In the genomic region with DNA sequence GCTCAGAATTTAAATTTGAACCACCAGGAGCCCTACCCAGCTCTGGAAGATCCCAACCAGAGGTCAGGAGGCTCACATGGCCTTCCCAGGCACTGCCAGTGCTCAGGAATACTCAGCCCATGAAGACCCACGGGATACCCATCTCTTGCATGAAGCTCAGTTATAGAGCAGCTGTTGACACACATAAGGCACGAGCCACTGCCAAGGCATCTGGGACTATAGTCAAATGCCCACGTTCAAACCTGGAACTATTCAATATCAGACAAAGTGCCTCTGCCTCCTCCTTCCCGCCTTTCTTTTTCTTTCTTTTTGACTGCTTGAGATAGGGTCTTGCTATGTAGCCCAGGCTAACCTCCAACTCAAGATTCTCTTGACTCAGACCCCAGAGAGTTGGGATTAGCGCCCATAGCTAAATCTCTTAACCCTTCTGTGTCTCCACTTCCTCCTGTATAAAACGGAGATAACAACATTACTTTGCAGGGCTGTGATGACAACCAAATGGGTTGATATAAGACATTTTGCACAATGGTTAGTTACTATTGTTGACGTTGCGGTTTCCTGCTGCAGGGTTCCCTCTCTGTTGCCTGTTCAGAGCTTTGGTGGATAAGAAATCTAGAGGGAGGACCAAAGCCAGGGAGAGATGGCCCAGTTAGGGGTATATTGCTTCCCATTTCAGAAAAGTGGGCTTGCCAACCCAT, we compare ENCODE assay signal across 26 mouse cellular contexts. TPM values are rescaled to one million over a fixed set of nuclear protein-coding genes. Genes with fewer than 3 reads are reported as not detected.
DNase-seq lines count a peak whose midpoint lies in the region; ATAC-seq and TF ChIP-seq lines count a peak whose summit lies in the region.
"Had no signal": no experiment of that assay in that cellular context is flagged by ENCODE, and none has a peak within 500 bp of the region (broad histone marks: within the 10 kb centered on the region; RNA-seq: fewer than 3 reads in every experiment).

No protein-coding gene starts in this region.

- DNase-seq in layer of hippocampus, adult 2 months (ENCODE audit: low spot score in 2 of 2), result peak in 1 of 2 experiments; percentile 45
- DNase-seq in layer of hippocampus, adult 9-10 months (ENCODE audit: low spot score), result no peak
- peak; percentile 47 to 68 for DNase-seq in right cerebral cortex, postnatal 10 days (ENCODE audit: low spot score in 2 of 2)
- no peak for DNase-seq in right cerebral cortex, postnatal 4 days
- no peak for DNase-seq in heart, embryonic 10.5 days (ENCODE audit: low spot score)
- no peak for DNase-seq in frontal cortex, postnatal 10 days (ENCODE audit: low spot score in 2 of 2)
- DNase-seq: adrenal gland, postnatal 25 days; cerebellum, adult 11 months; cerebellum, postnatal 10 days; embryo, embryonic 11 days; gastrocnemius, postnatal 25 days; heart, adult 18-20 months; heart, postnatal 14 days; kidney, postnatal 36 days; lung, postnatal 4 days; thymus, postnatal 14 days had no signal

- no peaks in the 10 kb centered on the region for H3K9me3 ChIP-seq in heart, embryonic 10.5 days
- H3K9me3 ChIP-seq: embryonic facial prominence, embryonic 13.5 days; forebrain, embryonic 12.5 days; heart, embryonic 13.5 days; midbrain, embryonic 15.5 days; neural tube, embryonic 13.5 days had no signal

- 67% methylated on average over 8 of the region's 8 CpGs for WGBS in heart, embryonic 10.5 days

- H3K27ac ChIP-seq in layer of hippocampus, adult 2 months, result peak overlapping the region; percentile 88; the same call in 1 of the 2 replicates
- no peak overlapping the region for H3K27ac ChIP-seq in heart, embryonic 10.5 days
- H3K27ac ChIP-seq: embryonic facial prominence, embryonic 13.5 days; forebrain, embryonic 12.5 days; heart, embryonic 13.5 days; hindbrain, postnatal 0 days; midbrain, embryonic 15.5 days; neural tube, embryonic 13.5 days had no signal

- ATAC-seq in common myeloid progenitor, adult 5-6 weeks (replicated peaks; ENCODE audit: low read depth, poor library complexity, severe bottlenecking), result 0 out of 2 replicates have a peak, but pooled peaks have one; percentile 9
- ATAC-seq: hindbrain, postnatal 0 days; intestine, embryonic 16.5 days had no signal

- no peaks in the 10 kb centered on the region for H3K36me3 ChIP-seq in heart, embryonic 10.5 days
- H3K36me3 ChIP-seq: embryonic facial prominence, embryonic 13.5 days; forebrain, embryonic 12.5 days; heart, embryonic 13.5 days; midbrain, embryonic 15.5 days; neural tube, embryonic 13.5 days had no signal

- no peak for TF ChIP-seq CTCF in layer of hippocampus, adult 2 months (conservative IDR thresholded peaks at IDR 0.05)

- H3K4me3 ChIP-seq in layer of hippocampus, adult 2 months, result peak overlapping the region; percentile 83
- H3K4me3 ChIP-seq in heart, embryonic 10.5 days, result no peak overlapping the region
- H3K4me3 ChIP-seq: embryonic facial prominence, embryonic 13.5 days; erythroblast, embryonic 14.5 days; forebrain, embryonic 12.5 days; heart, embryonic 13.5 days; midbrain, embryonic 15.5 days; myocyte; neural tube, embryonic 13.5 days had no signal

- peaks cover 15% of the 10 kb centered on the region for H3K4me1 ChIP-seq in heart, embryonic 10.5 days

- peaks cover 91% of the 10 kb centered on the region for H3K27me3 ChIP-seq in heart, embryonic 10.5 days (ENCODE audit: insufficient read depth, poor library complexity, severe bottlenecking)

RNA-seq across cellular contexts. Expression of gene Mfsd4a, which starts 2.2 kb away (rescaled TPM):
- total RNA-seq in layer of hippocampus, adult 2 months (2021), result 10 to 100 TPM; 73.9 to 77.9 TPM
- 0.63 and 5.5 TPM in 2 replicates for total RNA-seq in common myeloid progenitor, adult 5-6 weeks (2017)
- polyA plus RNA-seq in heart, embryonic 10.5 days (2016; fragmentation: Nextera tagmentation; extraction: Ambion mirVana), result 7.3 and 12.0 TPM in 2 replicates
- polyA plus RNA-seq: erythroblast, embryonic 14.5 days had no signal

RNA-seq across cellular contexts. Expression of gene Elk4, which starts 58.2 kb away (rescaled TPM):
- total RNA-seq in layer of hippocampus, adult 2 months (2021), result 10 to 100 TPM; 51.8 to 59.2 TPM
- total RNA-seq in common myeloid progenitor, adult 5-6 weeks (2017), result 86.9 and 112 TPM in 2 replicates
- polyA plus RNA-seq in heart, embryonic 10.5 days (2016; fragmentation: Nextera tagmentation; extraction: Ambion mirVana), result 12.2 and 15.3 TPM in 2 replicates

Comparison
In these comparisons a context has a peak if more than half of its experiments do, and no peak if none do; other contexts are left out.
1. DNase-seq: peak in right cerebral cortex, postnatal 10 days (2 of 2); none in layer of hippocampus, adult 9-10 months (single experiment), right cerebral cortex, postnatal 4 days (single experiment), heart, embryonic 10.5 days (single experiment) and frontal cortex, postnatal 10 days (0 of 2).
2. RNA of gene Mfsd4a, which starts 2.2 kb away (total RNA-seq): 73.9 to 77.9 TPM in layer of hippocampus, adult 2 months; 0.63 to 5.5 TPM in common myeloid progenitor, adult 5-6 weeks; every median in the first group is over 10 times any median in the second.